Mouse (Mus musculus): ENCODE measurements around the gene Bach2.
A peak's percentile ranks its signal among the peaks of the same experiment; 100 is the strongest.

The Bach2 gene

DNA sequence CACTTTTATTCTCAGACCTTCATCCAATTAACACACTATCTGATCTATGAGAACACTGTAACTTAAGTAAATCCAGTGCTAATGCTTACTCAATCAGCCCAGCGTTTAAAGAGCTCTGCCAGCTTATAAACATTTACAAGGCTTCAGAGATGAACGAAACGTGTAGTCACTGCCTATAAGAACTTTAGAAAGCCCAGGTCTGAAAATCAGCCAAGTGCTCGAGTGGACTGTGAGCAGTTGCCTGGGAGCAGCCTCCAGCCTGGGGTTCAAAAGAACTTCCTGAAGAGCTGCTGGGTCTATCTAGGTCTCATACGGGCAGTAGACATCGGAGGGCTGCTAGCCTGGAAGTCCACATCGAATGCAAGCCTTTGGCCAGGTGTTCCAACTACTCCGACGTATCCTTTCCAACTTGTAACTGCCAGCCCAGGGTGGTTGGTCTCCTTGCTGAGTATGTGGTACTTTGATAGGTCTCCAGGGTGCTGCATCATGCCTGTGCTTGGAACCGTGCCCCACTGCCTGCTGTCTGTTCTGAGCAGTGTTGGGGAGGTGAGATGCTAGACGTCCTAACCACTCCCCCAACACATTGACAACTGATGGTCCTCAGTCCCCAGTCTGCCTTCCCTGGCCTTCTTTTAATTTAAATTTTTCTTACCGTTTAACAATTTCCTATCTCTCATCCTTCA, 117.5 kb downstream of the Bach2 start:
- no peak for DNase-seq (ENCODE audit: low read depth, low spot score)

DNA sequence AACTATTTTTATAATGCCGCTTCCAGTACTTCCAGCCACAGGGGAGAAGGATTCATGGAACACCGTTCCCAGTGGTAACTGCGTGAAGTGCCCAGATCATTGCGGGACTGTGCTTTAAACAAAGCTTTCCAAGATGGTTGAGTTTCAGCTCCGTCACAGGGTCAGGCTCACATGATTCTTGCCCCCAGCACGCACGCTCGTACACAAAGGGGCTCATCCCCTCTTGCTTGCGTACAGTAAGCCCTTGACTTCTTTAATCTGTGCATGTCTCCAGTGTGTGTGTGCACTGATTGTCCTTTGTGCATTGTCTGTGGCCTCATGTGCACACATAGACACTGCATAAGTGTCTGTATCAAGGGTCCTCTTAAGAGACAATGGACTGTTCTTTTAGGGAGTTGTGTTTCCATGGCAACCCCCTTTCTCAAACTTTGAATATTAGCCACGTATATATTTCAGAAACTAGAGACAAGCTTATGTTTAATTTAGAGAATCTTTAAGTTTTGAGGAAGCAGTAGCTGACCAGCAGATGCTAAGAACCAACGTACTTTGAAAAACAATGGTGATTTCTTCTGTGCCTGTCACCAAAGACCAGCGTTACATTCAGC, 119.5 kb downstream of the Bach2 start:
- no peak for DNase-seq (ENCODE audit: low read depth, low spot score)

DNA sequence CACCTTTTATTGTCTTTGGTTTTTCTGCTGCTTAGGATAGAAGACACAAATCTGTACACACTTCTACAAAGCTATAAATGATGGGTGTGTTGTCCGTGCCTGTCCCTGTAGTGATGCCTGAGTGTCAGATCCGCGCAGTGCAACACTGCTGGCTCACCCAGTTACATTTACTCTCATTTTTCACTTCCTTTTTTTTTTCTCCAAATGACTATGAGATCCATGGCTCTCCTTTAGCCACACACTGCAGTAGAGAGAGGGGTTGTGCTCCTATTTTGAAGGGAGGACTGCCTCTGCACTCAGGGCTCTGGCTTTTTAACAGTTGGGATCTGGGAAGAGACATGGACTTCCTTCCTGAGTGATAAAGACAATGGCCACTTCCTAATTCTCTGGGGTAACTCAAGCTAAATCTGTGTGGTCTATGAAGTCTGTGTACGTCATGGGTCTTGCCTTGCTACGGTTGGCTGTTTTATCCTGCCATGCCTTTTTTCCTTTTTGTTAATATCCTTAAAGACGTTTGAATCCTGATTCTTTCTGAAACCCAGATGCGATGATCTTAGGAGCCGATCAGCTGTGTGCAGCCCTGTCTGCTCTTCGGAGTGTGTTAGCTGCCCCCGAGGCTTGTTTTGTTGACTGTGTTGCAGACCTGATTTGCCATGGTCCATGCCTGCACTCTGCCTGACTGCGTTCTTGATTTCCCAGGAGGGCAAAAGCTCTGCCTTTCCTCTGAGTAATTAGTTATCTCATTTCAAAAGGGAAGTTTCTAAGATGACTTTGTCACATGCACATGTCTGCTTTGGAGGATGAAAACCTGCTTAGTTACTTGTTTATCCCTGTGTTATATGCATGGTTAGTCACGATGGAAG, 120.2 kb downstream of the Bach2 start:
- DNase-seq (ENCODE audit: low read depth, low spot score), result no peak

DNA sequence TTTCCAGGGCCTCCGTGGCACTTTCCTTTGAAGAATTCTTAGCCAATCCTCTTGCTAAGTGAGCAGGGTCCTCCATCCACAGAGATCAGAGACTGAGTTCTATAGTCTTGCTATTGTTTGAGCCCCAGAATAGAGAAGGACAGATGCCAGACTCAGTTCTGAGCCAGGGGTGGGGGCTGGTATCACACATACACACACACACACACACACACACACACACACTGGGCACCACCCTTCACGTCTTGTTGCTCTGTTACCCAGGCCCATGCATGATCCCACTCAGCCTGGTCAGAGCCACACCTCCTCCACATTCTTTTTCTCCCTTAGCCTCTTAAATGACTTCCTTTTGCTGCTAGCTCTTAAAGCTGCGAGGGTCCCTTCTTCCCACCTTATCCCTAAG, 121.0 kb downstream of the Bach2 start:
- DNase-seq (ENCODE audit: low read depth, low spot score), result no peak

DNA sequence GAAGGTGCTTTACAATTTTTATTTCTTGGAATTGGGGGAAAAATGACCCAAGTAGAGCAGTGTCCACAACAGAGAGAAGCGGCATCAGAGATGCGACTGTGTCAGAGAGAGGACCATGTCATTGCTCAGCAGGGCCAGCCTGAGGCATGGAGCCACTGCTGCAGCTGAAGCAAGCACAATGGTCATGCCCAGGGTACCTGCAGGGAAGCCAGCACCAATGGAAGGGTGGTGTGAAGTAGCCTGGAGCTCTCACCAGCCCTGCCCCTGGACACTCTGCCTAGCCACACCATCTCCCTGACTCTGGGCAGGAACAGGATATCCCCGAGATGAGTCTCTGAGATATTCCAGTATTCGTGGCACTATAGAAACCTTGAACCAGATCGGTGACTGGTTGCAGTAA, 121.9 kb downstream of the Bach2 start:
- no peak for DNase-seq (ENCODE audit: low read depth, low spot score)

DNA sequence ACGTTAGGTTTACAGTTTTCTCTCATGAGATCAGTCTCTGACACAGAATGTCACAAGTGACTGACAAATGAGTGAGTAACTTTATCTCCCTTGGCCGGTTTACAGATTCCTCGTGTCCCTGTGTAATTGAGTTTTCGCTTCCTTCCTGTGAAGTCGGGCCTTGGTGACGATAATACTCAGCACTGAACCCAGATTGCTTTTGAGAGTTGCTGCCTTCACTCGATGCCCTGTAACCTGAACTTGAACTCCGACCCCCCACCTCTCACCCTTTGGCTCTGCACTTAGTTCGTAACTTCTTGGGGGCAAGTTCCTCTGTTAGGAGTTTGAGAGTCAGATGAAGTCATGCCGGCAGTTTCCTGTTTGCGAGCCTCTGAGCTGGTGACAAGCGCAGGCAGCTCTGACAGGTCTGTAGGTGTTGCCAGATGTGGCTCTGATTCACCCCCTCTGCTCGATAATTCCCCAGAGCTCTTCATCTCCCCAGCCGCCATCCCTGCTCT, 124.9 kb downstream of the Bach2 start:
- no peak for DNase-seq (ENCODE audit: low read depth, low spot score)

DNA sequence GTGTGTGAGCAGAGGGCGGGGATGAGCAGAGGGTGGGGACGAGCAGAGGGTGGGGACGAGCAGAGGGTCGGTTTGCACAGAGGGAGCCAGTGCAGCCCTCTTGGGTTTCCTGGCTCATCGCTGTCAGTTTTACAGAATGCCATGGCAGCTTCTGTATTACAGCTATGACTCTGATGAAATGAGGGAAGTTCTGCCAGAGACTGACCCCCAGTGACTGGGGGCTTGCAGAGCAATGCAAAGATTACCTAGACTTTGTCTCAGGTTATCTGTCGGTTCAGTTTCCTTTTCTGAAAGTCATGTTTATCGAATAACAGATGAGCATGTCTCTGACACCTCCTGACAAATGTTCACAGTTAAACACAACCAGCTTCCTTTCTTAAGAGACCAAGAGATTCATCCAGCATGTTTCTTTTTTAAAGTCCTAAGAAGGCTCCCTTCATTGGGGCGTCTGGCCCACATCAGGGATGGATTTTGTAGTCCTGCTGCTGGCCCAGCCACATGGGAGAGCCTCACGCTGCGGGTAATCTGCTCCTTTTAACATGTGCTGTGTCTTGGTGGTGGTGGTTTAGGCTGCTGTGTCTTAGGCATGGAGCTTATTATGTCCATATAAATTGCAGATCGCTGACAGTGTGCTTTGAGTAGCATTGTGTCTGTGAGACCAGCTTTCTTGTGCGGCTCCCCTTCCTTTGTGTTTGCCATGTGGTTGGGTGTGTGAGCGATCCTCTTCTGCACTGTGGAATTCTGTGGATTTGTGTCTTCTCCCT, 126.7 kb downstream of the Bach2 start:
- DNase-seq (ENCODE audit: low read depth, low spot score), result no peak

DNA sequence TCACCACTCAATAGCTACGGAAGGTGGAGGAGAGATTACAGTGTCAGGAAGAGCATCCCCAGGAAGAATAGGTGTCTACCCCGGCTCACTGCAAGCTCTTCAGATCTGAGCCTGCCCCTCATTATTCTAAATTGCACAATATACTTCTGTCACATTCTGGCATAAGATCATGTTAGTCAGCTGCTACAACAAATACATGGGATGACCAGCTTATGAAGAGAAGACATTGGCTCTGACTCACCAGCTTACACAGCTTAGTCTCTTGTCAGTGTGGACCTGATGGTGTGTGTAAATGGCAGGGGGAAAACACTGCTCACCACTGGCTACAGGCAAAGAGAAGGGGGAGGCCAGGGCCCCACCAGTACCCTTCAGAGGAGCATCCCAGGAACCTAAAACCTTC, 127.6 kb downstream of the Bach2 start:
- no peak for DNase-seq (ENCODE audit: low read depth, low spot score)

DNA sequence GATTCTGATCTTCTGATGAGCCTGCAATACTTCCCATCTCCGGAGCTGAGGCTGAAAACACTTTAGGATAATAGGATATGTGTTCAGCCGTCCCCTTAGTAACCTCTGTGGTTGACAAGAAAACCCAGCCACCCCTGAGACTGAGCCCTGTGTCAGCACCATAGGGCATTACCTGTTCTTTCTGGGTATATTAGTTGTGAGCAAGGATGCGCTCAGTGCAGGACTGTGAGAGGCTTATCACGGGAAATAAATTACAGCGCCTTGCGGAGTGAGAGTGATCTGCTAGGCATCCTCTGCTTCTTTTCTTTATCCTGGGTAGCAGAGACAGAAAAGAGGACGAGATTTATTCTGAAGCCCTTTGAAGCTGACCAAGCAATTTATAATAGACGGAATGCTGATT, 129.7 kb downstream of the Bach2 start:
- DNase-seq (ENCODE audit: low read depth, low spot score), result no peak

DNA sequence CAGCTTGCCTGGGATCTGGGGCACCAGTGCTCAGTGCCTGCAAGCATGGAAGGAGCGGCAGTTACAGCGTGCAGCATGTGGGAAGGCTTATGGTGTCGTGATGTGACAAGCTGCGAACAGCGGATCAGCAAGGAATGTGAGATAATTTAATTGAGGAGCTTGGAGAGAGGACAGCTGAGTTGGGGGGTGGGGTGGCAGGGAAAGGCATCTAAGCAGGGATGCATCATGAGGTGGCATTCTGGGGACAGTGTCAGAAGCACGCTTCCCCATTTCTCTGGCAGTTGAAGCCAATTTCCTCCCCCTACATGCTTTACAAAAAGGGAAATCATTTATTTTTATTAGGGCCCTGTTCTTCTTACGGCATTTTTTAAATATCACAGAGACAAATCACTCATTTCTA, 134.5 kb downstream of the Bach2 start:
- DNase-seq (ENCODE audit: low read depth, low spot score), result no peak

DNA sequence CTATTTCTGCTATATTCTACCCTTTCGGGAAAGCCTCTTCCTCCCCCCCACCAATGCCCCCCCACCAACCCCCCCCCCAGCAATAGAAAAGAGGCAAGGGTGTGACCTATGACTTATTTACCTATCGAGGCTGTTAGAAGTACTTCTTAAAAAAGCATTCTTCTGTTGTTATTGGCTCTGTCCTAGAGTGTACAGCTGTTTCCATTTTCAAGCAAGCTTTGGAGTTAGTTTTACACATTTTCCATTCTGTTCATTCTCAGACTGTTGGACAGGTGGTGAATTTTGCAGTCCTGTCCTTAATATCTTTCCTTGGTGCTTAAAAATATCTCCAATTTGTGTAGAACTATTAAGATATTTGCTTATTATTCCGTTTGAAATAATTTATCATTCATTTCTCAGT, 134.9 kb downstream of the Bach2 start:
- no peak for DNase-seq (ENCODE audit: low read depth, low spot score)

DNA sequence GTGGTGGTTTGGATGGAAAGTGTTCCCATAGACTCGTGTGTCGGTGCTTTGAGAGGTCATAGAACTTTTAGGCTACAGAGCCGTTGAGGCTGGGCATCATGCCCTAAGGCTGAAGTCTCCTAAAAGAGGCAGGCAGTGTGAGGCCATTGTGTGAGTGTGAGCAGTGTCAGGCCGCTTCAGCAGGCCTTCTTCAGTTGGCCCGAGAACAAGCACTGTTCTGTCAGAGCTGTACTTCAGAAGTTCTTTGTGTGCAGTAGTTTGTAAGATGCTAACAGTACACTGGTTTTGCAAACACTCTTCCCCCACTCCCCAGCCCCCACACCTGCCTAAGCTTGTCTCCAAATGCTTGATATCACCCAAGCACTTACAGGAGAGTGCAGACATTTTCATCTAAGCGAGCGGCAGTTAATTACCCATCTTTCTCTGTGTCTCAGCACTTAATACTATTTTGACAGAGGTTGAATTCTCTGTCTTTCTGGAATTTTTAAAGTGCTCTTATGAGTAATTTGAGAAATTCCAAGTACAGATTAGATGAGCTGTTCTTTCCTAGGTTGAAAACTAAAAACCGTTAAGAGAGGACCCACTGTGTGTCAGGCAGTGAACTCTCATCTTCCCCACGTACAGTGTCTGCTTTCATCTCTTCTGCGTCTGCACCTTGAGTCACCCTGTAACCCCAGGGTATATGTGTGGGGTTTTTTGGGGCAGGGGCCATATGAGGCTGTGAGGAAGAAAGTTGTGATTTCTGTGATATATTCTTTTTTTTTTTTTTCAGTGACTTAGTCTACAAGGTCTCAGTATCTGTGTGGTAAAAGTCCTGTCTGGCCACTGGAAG, 136.4 kb downstream of the Bach2 start:
- DNase-seq (ENCODE audit: low read depth, low spot score), result no peak

DNA sequence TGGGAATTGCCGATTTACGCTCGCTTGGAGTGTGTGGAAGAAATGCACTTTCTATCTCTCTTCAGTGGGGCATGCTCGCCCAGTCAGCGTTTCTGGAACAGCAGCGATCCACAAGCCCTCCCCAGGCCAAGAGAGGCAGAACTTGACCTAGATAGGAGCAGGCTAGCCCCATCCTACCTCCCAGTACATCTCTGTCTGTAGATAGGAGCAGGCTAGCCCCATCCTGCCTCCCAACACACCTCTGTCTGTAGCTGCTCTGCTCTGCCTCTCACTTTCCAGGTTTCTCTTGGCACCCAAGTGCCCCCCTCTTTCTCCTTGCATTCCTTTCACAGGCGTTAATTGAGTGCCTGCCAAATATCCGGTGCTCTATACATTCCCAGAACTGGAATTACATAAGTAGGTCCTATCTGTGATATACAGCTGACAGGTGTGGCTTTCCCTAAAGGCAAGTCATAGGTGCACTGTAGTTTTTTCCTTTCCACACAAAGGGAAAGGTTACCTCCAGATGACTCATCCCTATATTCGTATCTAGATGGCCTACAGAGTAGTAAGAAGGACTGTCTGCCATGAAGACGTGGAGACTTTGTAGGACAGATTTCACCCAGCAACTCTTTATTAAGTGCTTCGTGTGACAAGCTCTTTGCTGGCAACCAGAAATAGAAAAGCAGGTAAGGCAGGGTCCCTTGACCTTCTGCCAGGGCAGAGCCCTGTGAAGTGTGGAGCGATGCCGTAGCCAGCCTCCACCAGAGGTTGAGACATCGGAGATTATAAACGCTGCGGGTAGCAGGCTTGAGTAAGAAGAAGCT, 137.3 kb downstream of the Bach2 start:
- DNase-seq (ENCODE audit: low read depth, low spot score), result no peak

DNA sequence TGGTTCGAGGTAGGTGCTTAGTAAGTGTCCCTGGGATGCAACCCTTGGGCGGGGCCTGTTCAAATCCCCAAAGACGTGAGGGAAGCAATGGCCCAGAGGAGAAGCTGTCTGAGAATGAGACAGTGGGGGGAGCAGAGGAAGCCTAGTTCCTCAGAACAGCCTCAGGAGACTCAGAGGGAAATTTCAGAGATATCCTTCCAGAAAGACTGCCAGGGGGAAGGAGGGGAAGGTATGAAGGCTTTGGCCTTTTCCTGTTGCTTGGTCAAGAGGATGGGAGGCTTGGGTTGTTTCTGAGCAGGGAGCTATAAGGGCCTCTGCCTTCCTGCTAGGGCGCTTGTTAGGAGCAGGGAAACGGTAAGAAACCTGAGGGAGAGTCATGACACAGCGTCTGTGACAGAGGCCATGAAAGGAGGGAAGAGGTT, 137.9 kb downstream of the Bach2 start:
- no peak for DNase-seq (ENCODE audit: low read depth, low spot score)

DNA sequence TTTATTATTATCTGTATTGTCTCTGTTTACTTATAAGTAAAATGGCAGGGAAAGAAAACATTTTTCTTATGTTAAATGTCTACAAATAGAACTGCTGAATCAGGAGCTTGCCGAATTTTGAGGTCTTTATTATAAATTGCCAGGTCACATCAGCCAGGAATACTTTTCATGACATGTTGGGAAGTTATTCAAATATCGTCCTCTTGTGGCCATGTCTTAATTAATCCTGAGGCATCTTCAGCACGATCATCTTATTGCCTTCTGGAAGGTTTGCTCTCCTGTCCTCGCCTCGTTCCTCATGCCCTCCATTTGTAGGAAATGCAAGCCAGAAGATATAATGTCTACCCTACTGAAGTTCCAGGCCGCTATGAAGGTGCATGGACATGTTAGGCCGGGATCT, 140.5 kb downstream of the Bach2 start:
- DNase-seq (ENCODE audit: low read depth, low spot score), result no peak

DNA sequence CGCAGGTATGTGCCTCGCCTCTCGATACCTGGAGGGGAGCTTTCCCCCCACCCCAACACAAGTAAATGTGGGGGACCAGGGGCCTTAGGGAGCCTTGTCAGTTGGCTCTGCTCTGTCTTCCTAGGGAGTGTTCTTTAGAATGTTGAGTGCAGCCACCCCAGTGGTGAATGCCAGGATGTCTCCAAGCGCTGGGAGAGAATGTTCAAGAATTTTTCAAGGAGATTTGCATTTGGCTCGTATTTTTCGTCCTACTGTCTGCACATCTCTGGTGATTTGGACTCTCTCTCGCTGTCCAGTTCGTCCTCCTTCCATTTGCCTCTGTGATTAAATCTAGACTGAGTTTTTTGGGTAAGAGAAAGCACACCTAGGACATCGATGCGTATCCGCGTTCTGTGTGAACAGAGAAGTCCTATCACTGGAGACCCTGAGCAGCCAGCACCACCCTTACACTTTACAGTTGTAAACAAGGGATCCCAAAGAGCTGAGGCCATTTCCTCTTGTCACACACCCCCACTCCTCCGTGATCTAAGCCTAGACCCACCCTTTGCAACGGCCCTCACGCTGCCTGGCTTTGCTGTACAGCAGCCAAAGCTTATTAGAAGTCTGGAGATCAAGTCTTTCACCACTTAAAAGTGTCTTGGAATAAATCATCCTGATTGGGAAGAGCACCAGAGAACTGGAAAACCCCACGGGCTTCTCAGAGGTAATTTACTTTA, 143.2 kb downstream of the Bach2 start:
- DNase-seq (ENCODE audit: low read depth, low spot score), result peak; percentile 15

DNA sequence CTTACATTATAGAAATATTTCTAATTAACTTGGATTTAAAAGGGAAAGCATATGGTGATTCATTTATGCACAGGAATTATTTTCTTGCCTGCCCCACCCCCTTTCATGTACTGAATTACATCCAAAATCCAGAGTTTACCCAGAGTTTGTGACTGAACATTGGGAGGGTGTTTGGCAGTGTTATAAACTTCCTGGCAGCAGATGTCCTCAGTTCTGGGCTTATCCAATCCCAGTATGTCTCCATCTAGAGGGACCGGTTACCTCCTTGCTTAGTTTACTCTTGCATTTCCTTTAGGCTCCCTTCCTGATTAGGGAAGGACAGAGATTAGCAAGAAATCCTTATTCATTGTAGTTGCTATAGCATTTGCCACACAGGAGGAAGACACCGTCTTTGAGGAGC, 146.5 kb downstream of the Bach2 start:
- DNase-seq (ENCODE audit: low read depth, low spot score), result no peak

DNA sequence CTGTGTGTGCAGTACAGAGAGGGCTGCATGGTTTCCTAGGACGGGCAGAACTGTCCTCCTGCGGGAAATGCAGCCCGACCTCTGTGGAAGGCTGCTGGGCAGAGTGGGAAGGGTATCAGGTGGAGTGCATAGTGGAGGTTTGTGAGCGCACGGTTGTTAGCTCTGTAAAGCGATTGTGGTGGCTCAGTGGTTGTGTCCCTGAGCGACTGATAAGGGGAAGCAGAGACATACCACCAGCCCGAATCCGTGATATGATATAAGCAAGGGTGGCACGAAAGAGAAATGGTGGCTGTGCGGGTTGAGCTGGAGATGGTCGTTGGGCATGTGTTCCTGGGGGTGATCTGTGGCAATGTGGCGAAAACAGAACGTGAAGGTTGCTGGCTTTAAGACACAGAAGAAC, 147.0 kb downstream of the Bach2 start:
- DNase-seq (ENCODE audit: low read depth, low spot score), result no peak

DNA sequence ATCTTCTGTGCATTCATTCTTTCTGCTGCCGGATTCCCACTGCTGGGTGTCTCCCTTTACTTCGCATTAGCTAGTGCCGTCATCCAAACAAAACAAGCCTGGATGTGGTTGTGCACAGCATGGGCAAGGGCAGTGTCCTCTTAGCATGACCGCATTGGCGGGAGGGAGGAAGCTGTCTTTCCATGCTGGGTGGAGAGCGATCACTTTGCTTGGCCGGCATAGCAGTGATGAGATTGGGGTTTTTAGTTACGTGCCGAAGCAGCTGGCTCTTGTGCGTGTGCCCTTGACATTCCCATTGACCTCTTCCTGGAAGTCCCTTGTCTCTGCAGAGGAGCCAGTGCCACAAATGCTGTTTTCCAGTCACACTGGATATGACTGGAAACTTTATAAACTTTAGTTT, 147.7 kb downstream of the Bach2 start:
- no peak for DNase-seq (ENCODE audit: low read depth, low spot score)

DNA sequence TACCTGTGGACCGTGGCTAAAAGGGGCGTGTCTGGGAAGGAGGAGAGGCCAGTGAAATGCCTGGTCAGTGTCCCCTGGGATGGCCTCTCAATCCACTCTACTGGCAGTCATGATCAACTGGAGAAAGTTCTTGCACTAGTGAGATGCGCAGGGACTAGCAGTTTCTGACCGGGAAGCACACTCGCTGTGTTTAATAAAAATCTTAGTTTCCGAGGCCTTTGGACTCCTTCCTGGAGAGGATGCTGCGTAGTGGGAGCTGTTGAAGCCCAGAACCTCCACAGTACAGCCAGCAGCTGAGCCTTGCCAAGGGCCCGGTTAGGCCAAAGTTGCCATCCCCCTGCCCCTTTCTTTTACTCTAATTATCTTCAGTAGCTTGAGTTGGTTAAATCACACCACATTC, 148.3 kb downstream of the Bach2 start:
- no peak for DNase-seq (ENCODE audit: low read depth, low spot score)
